Mouse (Mus musculus) induced T-regulatory cell, adult 2 months (primary cell): Measurements from ENCODE around the gene Atp5d.

Experiments
- DNase-seq: peaks from one replicate; pipeline ENCODE4 v3.0.0-alpha.2; 2012; ENCODE audit warnings: low read depth

The Atp5d gene

GRCm38 (mm10) chr10:80168038-80168661, 29.7 kb downstream of the Atp5d start:
- DNase-seq: peak; percentile 93

DNA sequence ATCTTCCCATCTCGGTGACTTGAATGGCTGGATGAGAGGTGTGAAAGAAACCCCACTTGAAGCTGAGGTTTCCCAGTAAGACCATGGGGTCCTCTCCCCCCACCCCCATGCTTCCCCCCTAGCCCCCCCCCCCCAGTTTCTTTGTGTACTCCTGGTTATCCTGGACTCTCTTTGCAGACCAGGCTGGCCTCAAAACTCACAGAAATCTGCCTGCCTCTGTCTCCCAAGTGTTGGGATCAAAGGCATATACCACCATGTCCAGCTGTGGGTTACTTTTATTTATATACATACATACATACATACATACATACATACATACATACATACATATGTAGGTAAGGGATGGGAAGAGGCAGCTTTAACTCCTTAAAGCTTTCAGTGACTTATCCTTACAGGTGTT, 30.6 kb downstream of the Atp5d start:
- no peak for DNase-seq

DNA sequence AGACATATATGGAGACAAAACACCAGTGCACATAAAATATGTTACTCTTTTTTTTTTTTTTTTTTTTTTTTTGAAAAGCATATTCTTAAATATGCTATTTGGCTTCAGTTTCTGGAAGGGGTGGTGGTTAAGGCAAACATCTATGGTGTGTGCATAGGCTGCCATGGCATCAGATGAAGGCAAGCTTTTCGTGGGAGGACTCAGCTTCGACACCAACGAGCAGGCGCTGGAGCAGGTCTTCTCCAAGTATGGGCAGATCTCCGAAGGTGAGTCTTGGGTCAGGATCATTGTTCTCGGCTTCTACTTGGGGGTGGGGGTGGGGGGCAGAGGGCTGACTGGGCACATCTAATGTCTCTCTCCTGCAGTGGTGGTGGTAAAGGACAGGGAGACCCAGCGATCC, 31.2 kb downstream of the Atp5d start:
- no peak for DNase-seq

DNA sequence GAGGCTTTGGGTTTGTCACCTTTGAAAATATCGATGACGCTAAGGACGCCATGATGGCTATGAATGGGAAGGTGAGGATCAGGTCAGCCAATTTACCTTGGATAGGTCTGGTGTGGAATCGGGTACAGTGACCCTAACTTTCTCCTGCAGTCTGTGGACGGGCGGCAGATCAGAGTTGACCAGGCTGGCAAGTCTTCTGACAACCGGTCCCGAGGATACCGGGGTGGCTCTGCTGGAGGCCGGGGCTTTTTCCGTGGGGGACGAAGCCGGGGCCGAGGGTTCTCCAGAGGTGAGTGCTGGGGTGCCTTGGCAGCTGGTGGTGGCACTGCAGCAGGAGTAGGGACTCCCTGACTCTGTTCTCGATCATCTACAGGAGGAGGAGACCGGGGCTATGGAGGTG, 31.6 kb downstream of the Atp5d start:
- DNase-seq: peak; percentile 8

- peak; percentile 20 for DNase-seq
These were observed 32.2 kb downstream of the Atp5d start for GRCm38 (mm10) chr10:80170601-80171021.

- peak; percentile 20 for DNase-seq
These were observed 32.8 kb downstream of the Atp5d start for GRCm38 (mm10) chr10:80171252-80171651.

DNA sequence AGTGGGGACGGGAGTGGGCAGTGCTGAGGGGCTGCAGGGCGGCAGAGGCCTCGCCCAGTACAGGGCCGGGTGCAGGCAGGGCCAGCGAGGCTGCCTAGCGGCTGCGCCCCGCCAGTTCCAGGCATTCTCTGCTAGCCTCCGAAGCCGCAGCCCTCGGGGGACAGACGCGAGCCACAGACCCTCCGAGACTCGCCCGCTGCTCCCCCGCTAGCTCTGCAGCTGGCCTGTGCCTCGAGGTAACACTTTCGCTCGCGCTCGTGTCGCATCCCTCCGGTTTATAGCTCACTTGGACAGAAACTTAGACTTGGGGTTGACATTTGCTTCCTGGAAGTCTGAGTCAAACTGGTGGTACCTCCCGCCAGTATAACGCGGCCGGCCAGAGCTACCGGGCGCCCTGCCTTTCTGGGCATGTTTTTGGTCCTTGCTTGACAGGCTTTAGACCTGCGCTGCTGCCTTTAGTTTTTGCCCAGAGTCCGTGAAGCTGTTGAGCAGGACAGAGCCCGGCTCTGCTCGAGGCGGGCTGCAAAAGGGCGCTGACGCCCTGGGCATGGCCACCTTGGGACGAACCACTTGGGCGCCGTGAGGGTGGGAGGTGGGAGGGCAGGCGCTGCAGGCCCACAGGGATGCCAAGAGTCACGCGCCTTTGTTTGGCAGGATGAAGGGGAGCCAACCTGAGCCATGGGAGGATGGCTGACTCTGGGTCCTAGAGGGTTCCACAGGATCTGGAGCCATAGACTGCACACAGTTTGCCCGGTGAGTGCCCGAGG, 33.5 kb downstream of the Atp5d start:
- peak; percentile 30 for DNase-seq

GRCm38 (mm10) chr10:80172527-80173292, 34.3 kb downstream of the Atp5d start, which contains the start of gene 1600002K03Rik:
Gene 1600002K03Rik (plus strand): TSS chr10:80172944.
- DNase-seq: peak; percentile 98

DNA sequence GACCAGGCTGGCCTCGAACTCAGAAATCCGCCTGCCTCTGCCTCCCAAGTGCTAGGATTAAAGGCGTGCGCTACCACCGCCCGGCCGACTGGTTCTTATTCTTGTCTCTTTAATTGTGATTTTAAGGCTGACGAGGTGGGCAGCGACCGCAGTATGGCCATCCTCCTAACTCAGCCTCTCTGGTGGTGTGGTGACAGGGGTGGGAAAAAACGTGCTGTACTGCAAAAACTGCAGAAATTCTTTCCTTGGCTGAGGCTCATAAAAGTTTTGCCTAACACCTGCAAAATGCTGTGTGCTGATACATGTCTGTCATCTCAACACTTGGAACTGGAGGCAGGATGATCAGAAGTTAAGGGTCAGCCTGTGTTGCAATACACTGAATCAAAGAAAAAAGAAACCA, 34.9 kb downstream of the Atp5d start:
- DNase-seq: no peak

- DNase-seq: peak; percentile 20
These were observed 35.7 kb downstream of the Atp5d start for GRCm38 (mm10) chr10:80173955-80174640.

DNA sequence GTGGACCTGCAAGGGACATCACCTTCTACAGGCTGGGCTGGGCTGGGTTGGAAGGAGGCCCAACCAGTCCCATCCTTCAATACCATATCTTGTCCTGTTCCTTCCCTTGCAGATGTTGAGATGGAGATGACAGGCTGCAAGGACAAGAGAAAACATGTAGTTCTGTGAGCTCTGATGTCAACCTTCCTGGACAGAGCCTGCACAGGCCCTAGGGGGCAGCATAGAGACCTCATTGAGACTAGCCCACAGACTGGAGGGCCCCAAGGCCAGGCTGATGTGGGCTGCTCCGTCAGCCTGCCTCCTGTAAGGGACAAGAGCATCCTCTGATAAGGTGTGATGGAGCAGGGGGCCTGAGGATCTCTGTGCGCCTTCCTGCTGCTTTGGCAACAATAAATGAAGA, 36.3 kb downstream of the Atp5d start:
- DNase-seq: peak; percentile 77

- peak; percentile 78 for DNase-seq
These were observed 37.3 kb downstream of the Atp5d start for GRCm38 (mm10) chr10:80175536-80176269.

GRCm38 (mm10) chr10:80176270-80176834, 37.9 kb downstream of the Atp5d start:
- DNase-seq: peak; percentile 9

- peak; percentile 10 for DNase-seq
These were observed 39.2 kb downstream of the Atp5d start for GRCm38 (mm10) chr10:80177441-80178279.

DNA sequence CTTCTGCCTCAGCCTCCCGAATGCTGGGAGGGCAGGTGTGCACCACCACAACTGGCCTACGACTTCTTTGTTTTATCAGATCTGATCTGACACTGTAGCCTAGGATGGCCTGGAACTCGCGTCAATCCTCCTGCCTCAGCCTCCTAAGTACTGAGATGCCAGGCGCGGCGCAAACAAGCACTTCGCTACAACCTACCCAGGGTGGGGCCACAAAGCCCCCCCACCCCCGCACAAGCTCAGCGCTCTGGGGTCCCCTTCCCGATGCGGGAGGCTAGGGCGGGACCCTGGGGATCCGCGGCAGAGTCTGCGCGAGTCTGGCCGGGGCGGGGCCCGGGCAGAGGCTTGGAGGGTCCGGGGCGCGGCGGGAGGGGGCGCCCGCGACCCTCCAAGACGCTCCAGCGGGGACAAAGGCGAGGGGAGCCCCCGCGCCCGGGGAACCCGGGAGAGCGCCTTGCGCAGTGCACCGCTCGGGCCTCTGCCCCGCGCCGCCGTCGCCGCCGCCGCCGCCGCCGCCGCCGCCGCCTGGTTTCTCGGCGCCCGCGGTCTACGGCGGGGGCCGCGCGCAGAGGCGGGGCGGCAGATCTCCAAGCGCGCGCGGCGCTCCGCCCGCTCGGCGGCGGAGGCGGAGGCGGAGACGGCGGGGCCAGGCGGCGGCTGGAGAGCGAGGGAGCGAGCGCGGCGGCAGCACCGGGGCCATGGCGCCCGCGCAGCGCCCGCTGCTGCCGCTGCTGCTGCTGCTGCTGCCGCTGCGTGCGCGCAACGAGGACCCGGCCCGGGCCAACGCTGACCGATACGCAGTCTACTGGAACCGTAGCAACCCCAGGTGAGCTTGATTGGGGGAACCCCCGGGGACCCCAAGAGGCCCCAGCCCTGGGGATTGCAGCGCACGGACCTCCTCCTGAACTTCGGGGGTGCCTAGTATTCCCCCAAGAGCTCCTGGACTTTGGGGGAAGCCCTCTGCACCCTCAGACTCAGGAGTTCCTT, 40.9 kb downstream of the Atp5d start, which contains the start of gene Efna2:
TSS of gene Efna2 (plus strand) at position 415 of the 984 bp plus-strand sequence.
- peak; percentile 60 for DNase-seq

- no peak for DNase-seq
These were observed 41.9 kb downstream of the Atp5d start for GRCm38 (mm10) chr10:80180288-80180687.

GRCm38 (mm10) chr10:80180823-80181222, 42.4 kb downstream of the Atp5d start:
- DNase-seq: peak; percentile 17

GRCm38 (mm10) chr10:80182547-80182946, 44.1 kb downstream of the Atp5d start:
- no peak for DNase-seq

DNA sequence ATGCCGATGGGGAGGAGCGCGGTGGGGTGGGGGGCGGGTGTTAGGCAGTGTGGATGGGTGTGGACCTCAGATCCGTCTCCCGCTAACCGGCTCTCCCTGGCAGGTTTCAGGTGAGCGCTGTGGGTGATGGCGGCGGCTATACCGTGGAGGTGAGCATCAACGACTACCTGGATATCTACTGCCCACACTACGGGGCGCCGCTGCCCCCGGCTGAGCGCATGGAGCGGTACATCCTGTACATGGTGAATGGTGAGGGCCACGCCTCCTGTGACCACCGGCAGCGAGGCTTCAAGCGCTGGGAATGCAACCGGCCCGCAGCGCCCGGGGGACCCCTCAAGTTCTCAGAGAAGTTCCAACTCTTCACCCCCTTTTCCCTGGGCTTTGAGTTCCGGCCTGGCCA, 48.2 kb downstream of the Atp5d start:
- DNase-seq: no peak
